Mouse (Mus musculus) CD4-positive helper T cell, adult 2 months (primary cell): ENCODE measurements around the gene Arhgef17.
A peak's percentile ranks its signal among the peaks of the same experiment; 100 is the strongest.

Source experiments
- DNase-seq: peaks from one replicate; pipeline ENCODE4 v3.0.0-alpha.2; 2012; ENCODE audit warnings: low read depth, missing footprints, low spot score

The Arhgef17 gene

DNA sequence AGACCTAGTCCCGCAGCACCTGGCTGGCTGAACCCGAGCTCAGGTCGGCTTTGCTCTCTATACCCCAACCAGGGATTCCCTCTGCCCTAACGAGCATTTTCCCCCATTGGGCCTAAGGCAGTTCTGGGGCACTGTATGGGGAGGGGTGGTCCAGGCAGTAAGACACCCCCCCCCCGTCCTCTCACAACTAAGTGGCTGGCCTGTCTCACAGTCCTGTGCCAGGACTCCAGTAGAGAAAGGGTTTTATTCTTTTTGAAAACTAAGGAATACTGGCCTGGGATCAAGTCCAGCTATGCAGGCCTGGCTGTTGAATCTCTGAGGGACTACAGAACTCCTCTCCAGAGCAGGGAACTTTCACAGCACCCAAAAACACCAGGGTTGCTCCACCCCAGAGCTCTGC lies 16.7 kb downstream of the Arhgef17 start:
- no peak for DNase-seq

DNA sequence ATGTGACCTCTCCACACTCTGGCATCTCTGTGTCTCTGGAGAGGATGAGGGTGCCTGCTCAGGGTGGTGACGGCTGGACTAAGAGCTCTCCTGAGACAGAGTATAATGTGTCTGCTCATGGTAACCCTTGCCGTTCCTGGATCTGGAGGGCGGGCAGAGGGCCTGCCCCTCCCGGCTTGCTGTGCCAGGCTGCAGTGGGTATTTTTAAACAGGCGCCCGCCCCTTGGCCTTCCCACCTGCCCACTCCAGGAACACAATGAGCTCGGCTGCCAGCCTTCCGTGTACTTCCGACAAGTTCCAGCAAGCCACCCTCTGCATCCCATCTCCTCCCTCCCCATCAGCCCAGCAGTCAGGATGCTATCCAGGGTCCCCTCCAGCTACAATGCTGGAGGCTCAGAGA lies 20.1 kb downstream of the Arhgef17 start:
- DNase-seq, result no peak

DNA sequence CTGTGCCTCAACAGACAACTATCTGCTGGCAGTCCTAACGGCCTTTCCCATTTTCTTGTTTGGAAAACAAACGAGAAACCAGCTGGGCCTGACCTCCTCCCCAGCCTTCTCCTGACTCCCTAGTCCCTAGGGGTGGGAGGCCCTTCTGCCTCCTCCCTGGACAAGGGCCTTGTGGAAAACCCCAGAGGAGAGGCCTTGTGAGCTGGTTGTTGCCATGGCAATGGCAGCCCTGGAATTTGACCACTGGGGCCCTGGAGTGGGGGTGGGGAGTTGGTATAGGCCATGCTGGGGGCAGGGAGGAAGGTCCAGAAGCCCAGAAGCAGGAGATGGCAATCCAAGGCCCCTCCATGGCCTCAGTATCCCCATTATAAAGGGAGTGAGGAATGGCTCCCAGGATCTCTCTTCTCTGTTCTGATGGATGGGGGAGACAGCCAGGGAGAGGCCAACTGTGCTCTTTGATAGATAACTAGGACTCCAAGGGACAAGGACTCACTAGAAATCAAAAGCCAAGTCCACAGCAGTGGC lies 20.6 kb downstream of the Arhgef17 start:
- DNase-seq, result no peak

DNA sequence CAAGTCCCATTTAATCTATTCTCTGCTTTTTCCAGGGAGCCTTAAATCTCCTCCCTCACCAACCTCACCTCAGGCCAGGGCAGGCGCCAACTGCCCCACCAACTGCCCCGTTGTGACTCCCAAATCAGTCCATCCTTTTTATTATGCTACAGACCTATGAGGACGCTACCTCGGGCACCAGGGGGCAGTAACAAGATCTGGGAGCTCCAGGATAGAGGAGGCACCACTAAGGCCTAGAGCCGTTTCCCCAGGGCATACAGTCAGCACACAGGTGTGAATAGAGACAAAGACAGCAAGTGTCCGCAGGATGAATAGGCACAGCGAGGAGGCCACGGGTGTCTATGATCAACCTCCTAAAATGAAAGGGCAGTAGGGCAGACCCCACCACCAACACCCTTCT lies 23.3 kb downstream of the Arhgef17 start:
- peak; percentile 13 for DNase-seq

DNA sequence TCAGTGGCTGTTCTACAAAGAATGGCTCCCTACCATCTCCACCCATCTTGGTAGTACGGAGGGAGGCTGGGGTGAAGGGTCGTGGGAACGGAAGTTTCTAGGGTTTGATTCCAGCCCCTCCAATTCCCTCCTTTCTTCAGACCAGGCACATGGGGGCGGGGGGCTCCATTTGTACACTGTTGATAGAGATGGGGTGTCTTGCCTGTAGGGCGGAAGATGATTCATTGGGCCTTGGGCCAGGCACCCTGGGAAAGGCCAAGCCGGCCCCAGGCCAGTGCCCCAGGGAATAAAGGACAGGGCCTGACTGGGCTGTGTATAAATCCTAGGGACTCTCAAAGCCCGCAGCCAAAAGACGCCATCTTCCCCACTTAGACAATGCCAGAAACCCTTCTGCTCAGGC lies 23.8 kb downstream of the Arhgef17 start:
- no peak for DNase-seq

DNA sequence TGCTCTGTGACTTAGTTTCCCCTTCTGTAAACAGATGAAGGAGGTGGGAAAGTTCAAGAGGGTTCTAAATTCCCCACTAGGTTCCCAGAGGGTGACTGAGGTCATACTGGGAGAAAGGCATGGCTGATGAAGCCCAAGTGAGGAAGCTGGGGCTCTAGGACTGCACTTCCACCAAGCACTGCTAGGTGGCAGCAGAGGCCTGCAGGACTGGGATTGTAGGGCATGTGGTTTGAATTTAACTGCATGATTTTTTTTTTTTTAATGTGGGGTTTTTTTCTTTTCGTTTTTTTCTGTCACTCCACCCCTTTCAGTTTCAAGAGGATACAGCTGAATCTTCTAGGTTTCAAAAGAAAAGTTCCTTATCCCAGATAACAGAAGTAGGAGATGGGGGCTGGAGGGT lies 24.7 kb downstream of the Arhgef17 start:
- peak; percentile 79 for DNase-seq

DNA sequence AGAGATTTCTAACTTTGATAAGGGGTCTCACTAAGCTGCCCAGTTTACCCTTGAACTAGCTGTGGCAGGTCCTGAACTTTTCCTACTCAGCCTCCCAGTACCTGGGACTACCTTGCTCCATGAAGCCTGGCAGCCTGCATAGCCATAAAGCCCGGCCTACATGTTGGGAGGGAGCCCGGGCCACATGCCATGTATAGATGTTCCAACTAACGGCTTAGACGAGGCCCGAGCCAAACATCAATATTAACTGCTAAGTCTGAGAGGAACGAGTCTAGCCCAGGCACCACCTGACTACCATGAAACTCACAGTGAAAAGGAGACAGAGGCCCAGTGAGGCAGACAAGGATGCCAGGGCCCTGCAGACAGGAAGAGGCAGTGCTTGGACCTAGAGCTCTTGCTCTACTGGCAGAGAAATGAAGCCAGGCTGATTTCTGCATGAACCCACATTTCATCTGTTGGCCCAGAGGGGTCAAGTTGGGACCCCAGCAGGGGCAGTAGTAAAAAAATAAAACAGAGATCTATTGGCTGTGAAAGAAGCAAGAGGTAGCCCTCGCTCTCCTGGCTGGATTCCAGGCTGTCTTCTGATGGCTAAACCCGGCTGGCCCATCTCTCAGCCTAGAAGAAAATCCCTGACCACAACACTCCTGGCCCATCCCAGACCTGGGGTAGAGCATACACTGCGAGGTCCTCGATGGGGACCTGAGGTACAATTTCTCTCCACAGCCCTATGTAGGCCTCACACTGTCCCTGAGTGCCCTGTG lies 25.7 kb downstream of the Arhgef17 start:
- DNase-seq, result no peak

DNA sequence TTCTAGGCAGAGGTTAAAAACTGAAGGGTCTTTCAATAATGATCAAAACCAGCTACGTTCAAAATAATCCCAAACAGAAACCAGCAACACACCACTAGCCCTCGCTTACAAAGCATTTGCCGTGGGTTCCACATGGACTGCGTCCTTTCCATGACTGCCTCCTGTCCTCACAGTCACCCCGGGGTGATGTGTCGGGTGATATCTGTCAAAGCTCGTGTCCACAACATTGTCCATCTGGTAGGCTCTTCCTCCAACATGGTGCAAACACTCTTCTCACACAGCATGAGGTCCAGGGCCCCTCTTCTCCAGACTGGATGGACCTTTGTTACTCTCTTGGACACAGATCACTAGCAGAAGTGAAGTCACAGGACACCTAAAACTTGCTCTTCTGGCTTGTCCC lies 26.9 kb downstream of the Arhgef17 start:
- DNase-seq, result no peak

DNA sequence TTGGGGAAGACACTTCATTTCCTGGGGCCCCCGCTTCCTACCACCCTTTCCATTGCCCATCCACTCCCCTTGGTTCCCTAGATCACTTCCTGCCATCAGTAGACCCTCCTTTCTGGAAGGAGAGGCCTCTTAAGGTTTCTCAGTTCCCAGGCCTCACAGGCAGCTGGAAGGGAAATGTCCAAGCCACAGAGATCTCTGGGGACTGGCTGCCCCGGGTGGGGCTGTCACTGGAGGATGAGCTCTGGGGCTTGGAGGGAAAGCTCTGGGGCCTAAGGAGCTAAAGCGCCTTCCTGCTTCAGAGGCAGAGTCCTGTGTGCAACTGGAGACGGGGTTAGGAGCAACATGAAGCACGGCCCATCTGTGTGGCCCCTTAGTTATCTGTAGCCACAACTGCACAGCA lies 27.3 kb downstream of the Arhgef17 start:
- DNase-seq, result no peak

DNA sequence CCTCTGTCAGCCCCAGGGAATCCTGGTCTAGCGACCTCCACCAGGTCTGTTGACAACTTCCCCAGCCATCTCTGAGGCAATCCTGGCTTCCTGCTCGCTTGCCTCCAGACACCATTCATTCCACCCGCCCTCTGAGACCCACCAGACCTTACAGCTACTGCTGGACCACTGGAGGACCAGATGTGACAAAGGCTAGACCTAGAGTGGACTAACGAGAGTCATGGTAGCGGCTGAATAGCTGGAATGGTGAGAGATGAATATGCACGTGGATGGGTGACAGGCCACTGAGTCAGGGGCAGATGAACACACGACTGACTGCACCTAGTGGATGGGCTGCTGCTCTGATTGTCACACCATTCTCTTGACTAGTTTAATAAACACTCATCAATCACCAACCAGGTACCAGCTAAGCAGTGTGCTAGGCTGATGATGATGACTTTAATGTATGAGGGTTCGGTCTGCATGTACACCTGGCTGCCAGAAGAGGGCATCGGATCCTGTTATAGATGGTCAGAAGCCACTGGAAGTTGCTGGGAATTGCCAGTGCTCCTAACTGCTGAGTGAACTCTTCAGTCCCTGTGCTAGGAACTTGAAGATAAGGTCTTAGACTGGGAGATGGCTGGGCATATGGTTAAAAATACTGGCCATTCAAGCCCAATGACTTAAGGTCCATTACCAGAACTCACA lies 29.3 kb downstream of the Arhgef17 start:
- no peak for DNase-seq

DNA sequence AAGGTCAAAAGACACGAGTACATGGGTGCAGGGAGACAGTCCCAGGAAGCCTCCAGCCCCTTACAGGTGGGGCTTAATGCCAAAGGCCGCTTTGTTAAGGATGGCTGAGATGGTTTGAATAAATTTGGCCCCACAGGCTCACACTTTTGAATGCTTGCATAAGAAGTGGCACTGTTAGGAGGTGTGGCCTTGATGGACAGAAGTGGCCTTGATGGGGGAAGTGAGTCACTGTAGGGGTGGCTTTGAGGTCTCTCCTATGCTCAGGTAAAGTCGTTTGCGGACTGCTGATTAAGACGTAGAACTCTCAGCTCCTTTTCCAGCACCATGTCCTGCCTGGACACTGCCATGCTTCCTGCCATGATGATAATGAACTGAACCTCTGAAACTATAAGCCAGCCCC lies 34.1 kb downstream of the Arhgef17 start:
- DNase-seq, result no peak

DNA sequence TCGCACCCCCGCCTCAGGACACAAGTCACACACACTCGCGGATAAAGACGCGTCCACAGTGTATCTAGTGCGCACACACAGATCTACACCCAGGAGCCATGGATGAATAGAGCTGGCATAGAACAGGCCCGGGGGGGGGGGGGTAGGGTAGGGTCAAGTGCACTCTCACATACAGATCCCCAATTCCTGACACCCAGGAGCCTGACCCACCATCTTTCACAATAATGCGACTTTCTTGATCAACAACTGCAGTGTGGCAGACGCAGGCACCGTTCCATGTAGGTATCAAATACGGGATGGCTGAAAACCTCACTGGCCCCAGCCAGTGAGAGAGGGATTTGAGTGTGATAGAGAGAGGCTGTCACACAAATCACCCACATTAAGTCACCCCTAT lies 37.1 kb downstream of the Arhgef17 start:
- DNase-seq, result no peak

DNA sequence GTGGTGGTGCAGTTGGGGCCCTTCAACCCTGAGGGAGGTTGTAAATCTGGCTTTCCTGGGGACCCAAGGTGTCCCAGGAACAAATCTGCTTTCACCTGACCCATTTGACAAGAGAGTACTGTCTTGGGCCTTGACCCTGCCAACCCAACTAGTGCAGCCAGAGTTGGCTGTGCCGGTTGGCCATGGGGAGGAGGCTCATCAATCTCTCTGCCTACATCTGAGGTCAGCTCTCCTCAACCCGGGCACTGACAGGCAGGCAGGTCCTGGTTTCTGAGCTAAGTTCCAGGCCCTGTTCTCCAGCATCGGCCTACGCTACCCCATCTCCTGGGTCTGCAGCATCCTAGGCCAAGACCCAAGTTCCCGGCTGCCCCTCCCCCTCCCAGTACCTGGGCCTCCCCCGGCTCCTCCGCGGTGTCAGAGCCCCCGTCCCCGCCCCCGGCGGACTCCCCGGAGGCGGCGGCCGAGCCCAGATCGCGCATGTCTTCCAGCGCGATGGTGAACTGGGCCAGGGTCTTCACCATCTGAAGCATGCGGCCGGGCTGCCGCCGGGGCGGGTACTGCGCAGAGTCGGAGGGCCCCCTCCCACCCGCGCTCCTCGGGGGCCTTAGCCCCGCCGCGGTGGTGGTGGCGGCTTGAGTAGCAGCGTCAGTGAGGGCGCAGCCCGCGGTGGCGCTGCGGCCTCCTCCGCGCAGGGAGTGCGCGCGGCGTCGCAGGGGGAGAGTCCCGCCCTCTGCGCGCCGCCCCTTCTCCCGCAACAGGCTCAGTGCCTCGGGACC lies 37.7 kb downstream of the Arhgef17 start:
- peak; percentile 48 for DNase-seq

DNA sequence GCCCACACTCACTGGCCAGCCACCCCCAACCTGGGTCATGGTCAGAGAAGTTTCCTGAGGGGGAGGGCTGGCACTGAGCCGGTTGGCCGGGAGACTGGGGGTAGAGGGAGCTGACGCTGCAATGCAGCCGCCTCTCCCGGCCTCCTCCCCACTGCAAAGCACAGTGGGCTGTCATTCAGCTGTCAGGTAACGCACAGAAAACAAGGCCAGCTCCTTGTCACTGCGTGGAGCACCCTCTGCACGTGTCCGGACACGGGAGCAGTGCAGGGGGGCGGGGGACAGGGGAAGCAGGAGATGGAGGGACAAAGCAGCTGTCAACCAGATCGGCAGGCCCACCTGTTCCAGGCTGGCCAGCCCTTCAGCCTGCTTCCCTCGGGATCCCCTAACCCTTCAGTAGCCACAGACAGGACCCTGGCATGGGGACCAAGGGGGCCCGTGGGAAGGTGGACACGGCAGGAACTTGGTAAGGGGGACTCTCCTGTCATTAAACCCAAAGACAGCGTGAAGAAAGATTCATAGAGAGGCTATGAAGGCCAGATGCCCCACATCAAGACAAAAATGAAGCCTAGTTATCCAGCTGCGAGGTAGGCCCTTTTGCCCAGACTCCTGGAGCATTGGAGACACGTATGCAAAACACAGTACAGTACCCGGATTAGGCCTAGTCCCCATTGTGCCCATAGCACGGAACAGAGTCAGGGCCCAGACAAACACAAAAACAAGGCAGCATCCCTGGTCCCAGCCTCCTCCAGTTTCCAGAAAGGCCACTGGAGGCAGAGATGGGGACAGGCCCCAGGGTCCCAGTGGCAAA lies 38.5 kb downstream of the Arhgef17 start:
- DNase-seq, result no peak

DNA sequence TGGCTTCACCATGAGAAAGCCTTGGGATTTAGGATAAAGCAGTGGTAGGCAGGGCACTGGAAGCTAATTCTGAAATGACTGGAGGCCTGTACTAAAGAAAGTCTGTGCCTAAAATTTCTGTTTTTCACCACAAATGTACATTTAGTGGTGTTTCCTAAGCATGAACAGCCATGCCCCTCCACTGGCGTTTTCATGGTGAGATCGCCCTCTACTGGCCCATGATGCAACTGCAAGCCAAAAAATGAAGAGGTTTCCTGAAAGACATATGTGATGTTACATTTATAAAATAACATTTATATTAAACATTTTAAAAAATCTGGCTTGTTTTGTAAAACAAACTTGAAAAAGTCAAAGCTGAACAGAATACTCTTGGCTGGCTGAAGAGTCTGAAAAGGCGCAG lies 45.4 kb downstream of the Arhgef17 start:
- DNase-seq, result peak; percentile 49

DNA sequence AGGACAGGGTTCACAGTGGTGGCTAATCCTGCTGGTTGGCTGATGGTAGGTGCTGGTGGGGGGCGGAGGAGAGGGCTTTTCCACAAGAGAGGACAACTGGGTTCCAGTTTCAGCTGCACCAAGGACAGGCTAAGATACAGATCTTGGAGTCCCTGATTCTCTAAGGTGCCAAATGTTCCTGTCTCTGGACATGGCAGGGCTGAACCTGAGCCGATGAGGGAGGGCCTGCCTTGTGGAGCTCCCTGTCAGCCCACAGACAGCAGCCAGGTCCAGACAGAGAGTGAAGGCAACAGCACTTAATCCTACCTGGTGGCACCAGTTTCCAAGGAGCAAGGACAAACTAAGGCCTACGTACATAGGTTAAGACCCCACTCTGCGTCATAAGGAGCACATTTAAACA lies 47.4 kb downstream of the Arhgef17 start:
- no peak for DNase-seq

DNA sequence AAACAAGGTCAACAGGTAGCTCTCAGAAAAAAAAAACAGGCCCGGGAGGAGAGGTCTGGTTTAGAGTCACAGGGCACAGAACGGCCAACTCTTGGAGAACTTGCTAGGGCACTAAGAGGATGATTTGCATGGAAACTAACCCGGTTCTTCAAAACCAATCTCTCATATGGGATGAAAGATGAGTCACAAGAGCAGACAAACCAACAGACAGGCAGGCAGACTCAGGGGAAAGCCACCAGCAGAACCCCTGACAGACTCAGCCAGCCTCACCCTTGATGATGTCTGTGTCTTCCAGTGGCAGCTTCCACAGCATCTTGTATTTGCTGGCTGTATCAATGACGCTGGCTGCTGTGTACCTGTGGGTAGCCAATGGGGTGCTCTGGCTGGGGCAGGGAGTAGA lies 50.0 kb downstream of the Arhgef17 start:
- DNase-seq, result no peak

DNA sequence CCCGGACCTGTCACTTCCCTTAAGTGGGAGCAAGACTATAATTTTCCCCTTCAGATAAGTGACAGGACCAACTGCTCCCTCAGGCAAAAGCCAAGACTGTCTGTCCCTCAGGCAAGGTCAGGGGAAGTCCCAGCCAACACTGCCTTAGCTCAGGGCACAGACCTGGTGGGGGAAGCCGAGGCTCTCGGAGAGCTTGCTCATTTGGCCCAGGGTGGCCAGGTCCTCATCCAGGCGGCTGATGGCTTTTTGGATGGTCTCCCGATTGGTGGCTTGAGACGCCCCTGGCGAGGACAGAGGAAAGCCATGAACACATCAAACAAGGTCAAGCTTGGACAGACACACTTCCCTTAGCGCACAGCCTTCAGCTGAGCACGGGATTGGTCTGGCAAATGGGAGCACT lies 50.4 kb downstream of the Arhgef17 start:
- no peak for DNase-seq

DNA sequence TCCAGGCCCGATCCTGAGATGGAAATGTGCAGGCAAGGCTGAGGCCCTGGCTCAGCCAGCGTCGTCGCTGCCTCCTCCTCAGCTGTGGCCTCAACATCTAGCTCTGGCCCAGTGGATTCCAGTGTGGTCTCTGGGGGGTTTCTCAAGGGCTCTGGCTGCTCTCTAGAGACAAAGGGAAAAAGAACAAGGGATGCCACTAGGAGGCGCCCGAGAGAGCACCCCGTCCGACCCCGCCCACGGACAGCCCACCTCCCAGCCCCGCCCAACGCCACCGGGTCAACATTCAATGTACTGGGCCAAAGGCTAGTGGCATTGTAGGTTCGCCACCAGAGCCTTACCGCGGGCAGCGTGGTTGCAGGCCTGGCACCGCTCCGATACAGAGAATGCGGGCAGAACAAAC lies 52.3 kb downstream of the Arhgef17 start:
- peak; percentile 65 for DNase-seq

DNA sequence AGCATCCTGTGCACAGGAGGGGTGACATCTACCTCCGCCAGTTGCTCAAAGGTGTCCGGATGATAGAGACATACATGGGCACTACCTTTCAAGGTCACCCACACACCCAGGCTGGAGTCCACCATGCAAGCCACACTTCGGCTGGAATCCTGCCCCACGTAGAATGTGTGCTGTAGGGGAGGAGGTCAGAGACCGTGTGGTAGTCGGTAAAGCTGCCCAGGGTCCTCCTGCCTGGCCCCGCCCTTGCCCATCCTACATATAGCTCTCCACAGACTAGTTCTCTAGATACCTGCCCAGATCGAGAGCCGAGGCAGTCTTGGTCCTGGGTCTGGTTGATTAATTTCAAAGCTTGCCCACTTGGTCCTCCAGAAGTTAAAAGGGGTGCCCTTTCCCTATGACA lies 55.1 kb downstream of the Arhgef17 start:
- DNase-seq, result no peak

DNA sequence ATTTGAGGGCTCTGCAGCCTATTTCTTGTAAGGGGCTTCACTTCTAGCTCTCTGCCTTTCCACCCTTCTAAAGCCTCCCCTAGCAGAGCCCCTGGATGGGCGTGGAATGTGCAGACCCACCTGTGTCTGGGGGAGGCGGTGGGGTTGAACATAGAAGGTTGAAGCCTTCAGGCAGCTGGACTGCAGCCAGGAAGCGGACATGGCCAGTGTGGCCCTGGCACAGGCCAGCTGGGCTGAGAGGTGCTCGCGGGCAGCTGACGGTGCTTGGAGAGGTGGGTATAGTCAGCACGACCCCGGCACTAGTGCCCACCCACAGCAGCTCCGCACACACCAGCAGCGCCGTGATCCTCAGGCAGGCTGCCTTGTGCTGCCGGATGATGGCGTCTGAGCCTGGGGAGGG lies 55.6 kb downstream of the Arhgef17 start:
- no peak for DNase-seq

DNA sequence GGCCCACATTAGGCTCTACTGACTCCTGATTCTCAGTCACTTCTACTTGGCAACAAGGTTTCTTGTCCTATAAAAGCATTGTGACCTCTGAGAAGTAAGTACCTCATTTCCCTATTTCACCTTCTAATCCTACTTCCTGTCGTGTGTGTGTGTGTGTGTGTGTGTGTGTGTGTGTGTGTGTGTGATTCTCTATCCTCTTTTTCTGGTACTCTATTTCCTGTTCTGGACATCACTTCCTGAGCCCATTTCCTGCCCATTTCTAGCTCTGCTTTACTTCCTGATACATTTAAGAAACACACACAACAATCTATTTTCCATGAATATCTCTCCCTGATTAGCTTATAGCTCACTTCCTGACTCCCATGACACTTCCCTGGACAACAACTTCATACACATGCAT lies 56.1 kb downstream of the Arhgef17 start:
- peak; percentile 34 for DNase-seq
